Mouse (Mus musculus): ENCODE results near the gene Map3k6.

- TF ChIP-seq GATA1 (IDR thresholded peaks at IDR 0.05; ENCODE audit: low read length): no peak
- no peak for TF ChIP-seq TAL1 (IDR thresholded peaks at IDR 0.05; ENCODE audit: low read length)
Measured at GRCm38 (mm10) chr4:133199743-133200142, 40.9 kb upstream of the Map3k6 start.

All from erythroblast, embryonic 14.5 days (primary cell).